Mouse (Mus musculus) left cerebral cortex, adult 8-10 months (tissue): ENCODE measurements at regions not wholly inside any gene's neighbourhood (a gene's known extent, or its start where the extent isn't known, plus 50 kb on each side); places are given as distances from the start of the nearest gene placed in this dataset.
A peak's percentile ranks its signal among the peaks of the same experiment; 100 is the strongest.

Source experiments
- DNase-seq, 2 experiments: peaks; one replicate each; pipeline ENCODE4 v3.0.0; 2022; ENCODE audit warnings: low spot score in 2 of 2

DNA sequence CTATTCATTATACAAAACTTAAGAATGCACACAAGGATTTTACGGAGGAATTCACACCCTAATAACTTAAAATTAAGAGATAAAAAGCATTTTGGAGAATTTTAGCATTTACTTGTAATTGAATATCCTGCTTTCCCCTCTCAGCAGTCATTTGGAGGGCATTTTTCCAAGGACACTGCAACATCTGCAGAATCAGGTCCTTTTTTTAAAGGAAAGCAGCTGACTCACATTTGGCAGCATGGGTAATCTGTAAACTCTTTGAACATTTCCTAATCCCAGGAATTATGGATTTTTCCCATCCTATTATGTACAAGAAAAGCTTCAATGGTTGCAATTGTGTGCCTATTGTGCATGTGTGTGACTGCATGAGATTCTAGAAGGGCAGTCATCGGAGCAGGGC is 112.0 kb downstream of the Gm19410 start:
- DNase-seq, result no peak

DNA sequence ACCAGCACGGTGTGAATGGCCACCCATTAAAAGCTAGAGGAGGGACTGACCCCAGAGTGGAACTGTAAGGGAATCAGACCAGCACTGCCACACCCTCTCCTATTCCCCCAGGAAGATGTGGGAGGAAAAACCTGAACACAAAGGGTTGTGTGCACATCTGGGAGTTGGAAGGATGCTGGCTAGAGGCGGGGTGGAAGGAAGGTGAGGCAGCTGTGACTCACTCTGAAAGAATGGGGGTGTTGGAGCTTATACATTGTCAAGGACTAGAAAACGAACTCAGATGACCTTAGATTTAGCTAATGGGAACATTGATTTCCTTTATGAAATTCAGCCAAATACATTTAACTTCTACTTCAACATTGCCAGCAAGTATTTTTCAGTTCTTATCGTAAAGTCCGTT is 116.2 kb downstream of the Gm19410 start:
- DNase-seq, result no peak

- DNase-seq, result no peak
These were observed 117.3 kb downstream of the Gm19410 start for GRCm38 (mm10) chr8:35882638-35883455.

DNA sequence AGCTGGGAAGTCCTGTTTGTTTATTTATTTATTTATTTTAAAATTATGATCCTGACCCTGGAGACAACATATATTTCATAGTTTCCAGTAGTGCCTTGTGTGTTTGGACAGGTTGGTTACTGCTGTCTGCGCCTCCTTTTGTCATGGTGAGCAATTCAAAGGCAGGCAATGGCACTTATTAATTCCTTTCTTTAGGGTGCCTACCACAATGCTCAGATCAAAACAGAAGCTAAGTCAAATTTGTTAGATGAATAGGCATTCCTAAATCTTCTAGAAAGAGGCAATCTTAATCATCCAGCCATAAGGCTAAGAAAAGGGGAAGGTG is 117.8 kb downstream of the Gm19410 start:
- DNase-seq, result no peak

DNA sequence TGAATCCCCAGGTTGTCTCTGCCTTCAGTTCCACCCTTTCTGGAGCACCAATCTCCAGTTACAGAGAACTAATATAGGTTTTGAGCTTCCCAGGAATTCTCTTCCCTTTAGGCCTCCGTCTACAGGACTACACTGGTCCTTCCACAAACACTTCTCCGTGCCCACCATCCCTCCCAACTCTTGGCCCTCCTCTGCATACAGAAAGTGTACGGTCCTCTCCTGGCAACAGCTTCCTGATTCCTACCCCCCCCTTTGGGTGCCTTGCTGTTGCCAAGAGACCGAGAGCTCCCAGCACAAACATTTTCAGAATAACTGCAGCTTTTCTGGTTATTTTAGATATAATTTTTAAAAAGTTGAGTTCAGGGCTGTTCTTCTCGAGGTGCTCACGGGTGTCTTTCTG is 119.0 kb downstream of the Gm19410 start:
- no peak for DNase-seq

DNA sequence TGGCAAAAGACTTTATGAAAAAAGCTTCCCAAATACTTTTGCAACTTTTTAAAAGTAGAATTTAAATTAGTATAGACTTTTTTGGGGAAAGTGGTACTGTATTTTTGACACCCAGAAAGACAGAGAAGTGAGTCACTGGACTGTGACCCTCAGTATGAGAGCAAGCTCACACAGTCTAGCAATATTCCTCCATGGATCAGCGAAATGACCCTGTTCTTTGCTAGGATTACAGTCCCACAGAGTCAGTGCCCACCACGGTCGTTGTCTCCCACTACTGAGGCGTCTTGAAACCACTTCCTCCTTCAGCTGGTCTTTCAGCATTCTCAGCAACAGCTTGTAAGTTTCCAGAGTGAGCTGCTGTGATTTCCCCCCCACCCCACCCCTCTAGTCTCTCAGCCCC is 124.5 kb downstream of the Gm19410 start:
- no peak for DNase-seq

- no peak for DNase-seq
These were observed 126.2 kb downstream of the Gm19410 start for GRCm38 (mm10) chr8:35891769-35892168.

DNA sequence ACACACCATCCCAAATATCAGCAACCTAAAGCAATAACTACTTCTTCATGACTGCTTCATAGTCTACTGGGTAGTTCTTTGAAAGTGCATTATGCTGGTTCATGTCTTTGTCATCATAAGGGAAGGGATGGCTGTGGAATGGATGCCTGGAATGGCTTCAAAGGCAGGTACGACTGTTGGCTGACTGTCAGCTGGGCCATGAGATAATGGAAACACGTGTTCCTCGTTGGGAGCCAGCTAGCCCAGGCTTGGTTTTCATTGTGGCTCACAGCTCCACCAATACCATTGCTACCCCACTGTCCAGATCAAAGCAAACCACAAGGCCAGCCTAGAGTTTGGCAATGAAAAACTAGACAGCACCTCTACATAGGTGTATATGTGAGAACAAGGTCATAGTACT is 132.9 kb downstream of the Gm19410 start:
- no peak for DNase-seq

DNA sequence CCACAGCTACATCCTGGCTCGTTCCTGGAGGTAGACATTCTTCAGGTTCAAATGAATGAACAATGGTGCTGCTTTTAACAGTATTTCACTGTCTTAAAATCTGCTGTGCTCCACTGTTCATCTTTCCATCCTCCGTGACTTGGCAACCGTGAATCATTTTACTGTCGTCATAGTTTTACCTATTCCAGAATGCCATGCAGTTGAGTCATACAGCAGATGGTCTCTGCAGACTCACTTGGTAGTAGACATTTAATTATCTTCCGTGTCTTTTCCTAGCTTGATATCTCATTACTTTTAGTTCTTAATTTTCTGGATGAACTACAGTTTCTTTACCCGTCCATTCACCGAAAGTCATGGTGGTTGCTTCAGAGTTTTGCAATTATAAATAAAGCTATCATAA is 135.9 kb downstream of the Gm19410 start:
- DNase-seq, result peak in 1 of 2 experiments; percentile 65

DNA sequence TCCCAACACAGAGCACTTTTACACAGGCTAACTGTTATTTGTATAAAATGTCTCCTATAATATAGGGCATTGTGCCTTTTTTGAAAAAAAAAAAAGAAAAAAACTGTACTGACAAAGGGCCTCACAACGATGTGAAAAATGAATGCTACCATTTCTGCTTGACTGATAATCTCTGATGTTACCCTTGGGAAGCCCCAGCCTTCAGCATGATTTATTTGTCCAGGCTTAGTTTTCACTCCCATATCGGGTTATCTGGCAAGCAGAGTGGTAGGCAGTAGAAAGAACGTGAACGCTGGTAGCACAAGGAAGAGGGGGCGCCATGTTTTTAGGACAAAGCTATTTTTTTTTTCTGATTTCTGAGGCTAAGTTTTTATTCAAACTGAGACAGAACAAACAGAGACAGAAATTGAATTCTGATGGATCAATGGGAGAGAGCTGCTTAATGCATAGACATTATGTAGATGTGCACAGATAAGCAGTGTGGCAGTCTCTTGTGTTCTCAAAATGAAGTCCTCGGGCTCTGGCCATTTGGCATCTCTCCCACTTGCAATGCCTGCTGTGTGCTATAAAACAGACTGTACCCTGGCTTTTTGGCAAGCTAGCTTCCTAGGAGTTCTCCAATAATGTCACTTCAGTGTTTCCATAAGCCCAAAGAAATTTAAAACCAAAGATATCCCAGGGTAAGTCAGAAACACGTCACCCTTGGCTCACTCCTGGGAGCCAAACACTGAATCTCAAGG is 139.3 kb downstream of the Gm19410 start:
- DNase-seq, result no peak

DNA sequence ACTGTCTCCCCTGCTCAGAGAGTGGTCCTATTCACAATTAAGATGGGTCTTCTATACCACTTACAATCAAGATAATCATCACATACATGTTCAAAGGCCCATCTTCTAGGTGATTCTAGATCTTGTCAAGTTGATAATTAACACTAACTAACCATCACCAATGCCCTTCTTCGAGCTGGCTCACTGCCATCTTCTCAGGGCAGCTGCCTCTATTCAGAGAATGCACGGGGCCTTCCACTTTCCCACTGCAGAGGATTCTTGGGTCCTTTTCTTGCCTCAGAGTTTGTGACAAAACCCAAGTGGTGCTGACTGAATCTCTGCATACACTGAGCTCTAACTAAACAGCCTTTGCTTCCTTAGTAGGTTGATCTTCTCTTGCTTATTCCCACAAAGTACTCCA is 142.4 kb downstream of the Gm19410 start:
- no peak for DNase-seq

DNA sequence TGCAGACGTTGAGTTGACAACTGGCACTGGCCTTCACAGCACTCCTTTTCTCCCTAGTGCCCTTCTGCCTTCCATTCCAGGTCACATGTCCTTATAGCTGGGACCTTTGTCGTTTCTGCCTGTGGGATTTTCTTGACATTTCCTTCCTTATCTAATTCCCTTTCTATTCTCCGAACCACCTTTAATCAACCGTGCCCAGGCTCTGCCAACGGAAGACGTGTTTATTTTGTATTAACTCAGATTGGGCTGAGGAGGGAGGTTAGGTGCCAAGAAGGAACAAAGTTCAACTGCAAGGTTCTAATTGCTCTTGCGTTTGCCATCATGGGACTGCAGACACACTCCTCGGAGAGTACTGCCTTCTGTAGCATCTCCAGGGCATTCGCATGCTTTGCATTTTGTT is 146.7 kb downstream of the Gm19410 start:
- no peak for DNase-seq

DNA sequence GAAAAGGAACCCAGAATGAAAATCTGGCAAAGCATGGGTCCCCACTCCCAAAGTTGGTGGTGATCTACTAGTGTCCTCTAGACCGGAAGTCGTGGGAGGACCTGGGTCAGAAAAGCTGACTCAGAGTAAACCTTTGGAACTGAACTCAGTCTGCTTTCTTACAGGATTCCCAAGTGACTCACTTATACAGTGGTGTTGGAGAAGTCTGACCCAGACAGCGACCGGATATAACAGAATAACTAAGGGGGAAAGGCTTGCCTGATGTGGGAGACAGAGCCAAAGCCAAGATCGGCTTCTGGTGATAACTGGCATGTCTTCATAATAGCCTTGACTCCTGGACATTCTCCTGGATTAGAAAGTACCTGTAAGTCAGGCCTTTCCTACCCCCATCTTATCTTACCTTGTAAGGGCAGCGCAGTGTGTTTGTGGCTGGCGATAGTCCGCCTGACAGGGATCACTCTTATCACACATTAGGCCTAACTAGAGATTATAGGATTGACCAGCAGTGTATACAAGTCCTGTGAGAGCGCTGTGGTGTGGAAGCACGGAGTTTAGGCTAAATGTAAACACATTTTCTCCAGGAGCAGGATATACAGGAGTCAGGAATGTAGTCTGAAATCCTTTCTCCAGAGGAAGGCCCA is 150.4 kb downstream of the Gm19410 start:
- DNase-seq, result no peak

DNA sequence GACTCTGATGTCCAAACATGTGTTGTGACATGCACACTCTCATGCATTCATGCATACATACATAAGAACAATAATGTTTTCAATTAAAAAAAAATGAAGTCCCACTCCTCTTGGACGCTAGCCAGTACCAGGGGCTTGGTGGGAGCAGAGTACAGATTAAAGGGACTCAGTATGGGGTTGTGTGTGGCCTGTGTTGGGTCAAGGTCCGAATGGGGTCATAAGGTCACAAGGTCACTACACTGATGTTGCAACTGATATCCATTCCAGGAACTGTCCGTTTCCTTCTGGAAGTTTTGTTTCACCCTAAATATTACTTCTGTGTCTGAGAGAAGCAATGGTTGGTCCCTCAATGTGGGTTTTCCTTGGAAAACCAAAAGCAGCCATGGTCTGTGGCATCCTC is 152.0 kb downstream of the Gm19410 start:
- DNase-seq, result no peak

- no peak for DNase-seq
These were observed 153.9 kb downstream of the Gm19410 start for GRCm38 (mm10) chr8:35919451-35919850.

DNA sequence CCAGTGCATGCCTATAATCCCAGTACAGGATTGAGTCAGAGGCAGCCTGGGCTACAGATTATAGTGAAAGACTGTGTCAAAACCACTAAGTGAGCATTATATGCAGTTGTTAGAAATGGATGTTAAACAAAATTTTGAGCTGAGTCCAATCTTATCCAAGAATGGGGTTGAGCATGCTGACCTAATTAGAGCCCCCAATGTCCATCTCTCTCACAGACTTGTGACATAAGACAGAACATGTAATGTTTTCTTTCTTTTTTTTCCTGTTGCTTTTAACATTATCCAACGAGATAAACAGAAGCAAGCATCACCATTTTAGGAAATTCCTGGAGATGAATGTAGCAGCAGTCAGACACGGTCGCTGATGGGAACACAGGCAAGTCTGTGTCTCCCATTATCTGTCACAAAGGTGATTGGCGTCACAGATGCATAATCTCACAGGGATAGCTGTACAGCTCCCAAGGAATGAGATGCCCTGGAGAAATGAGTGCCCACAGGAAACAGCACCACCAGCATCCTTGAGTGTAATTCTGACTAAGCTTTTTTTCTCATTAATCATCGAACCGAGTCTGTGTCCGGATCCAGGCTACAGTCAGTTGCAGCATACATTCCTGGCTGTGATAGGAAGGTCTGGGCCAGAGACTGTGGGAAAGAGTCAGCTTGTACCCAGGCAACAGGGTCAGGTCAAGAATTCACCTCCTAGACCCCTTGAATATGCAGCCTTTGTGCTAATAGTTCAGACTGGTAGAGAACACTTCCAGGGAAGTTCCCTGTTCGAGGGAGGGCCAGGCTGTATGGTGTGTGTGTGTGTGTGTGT is 154.5 kb downstream of the Gm19410 start:
- no peak for DNase-seq

DNA sequence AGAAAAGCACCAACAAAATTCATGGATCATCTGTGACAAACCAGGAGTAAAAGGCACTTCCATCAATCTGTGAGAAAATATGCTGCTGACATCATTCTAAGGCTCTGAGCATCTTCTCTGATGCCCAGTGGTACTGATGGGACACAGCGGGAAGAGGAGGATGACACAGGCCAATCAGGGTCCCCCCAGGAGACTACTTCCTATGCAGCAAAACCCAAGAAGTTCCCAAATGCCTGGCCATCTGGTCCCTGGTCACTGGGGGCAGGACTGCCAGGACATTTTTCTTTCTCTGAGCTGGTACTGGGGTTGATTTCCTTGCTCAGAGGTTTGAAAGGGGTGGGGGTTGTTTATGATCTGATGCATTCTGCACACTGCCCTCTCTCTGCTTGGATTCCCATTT is 158.4 kb downstream of the Gm19410 start:
- no peak for DNase-seq

- no peak for DNase-seq
These were observed 161.8 kb downstream of the Gm19410 start for GRCm38 (mm10) chr8:35927408-35927871.

DNA sequence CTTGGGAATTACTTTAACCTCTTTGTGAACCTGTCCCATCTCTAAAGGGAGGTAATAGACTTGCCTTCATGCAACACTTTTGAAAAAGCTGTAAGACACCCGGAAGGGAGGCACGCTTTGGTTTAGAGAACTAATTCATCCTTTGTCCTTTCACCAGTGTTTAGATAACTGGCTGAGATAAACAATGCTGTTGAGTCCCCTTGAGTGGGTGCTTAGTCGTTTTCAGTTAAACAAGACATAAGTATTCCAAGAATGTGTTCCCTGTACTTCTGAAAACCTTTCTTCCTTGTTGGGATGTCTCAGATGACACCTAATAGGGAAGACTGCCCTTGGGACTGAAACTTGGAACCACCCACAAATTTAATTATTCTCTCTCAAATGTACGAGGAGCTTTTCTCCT is 164.7 kb downstream of the Gm19410 start:
- no peak for DNase-seq

DNA sequence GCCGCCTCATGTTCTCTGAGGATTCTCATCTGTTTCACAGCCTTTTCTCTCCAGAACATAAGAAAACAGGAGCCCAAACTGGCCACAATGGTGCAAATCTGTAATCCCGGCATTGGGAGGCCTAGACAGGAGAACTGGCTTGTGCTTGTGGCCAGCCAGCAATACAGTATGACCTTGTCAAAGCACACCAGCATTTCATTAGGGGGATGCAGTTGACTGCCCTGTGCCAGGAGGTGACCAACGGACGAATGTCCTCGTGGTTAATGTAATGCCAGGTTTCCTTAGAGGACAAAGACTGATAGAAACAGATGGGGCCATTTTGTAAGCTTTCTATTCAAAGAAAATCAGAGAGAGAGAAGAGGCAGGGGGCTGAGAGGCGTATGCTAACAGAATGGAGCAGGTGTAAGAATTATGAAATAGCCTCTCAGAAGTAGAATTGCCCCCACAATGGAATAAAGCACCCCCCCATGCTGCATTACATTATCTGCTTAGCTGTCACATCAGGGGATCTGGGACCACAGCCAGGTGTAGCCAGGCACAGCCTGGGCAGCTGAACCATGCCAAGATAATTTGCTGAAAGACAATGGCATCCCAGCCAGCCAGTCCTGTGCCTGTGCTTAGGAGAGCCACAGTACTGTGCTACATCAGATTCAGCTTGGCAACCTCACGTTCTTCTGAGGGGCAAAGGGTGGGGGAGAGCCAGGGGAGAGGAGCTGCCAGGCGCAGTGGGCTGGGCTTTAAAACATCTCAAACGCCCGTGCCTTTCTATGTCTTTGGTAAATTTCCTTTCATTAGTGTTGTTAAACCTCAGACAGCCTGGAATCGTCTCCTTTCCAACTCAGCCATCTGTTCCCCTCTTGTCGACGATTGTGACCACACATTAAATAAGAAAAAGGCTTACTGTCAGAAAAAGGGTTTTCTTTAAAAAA is 167.9 kb downstream of the Gm19410 start:
- peak; percentile 20 to 85 for DNase-seq
